Mouse (Mus musculus) adrenal gland, adult (tissue): ENCODE measurements around the gene Ccdc163.

Experiments
- DNase-seq, 2 experiments: peaks; one replicate each; pipeline ENCODE4 v3.0.0; 2022 to 2023; ENCODE audit warnings: low spot score in 1 of 2; ENCODE audit not compliant: inconsistent age in 2 of 2

Gene Ccdc163

GRCm38 (mm10) chr4:116769060-116769459 is 60.8 kb downstream of the Ccdc163 start:
- no peak for DNase-seq

- DNase-seq: no peak
These were observed 68.1 kb downstream of the Ccdc163 start for GRCm38 (mm10) chr4:116776391-116776790.

DNA sequence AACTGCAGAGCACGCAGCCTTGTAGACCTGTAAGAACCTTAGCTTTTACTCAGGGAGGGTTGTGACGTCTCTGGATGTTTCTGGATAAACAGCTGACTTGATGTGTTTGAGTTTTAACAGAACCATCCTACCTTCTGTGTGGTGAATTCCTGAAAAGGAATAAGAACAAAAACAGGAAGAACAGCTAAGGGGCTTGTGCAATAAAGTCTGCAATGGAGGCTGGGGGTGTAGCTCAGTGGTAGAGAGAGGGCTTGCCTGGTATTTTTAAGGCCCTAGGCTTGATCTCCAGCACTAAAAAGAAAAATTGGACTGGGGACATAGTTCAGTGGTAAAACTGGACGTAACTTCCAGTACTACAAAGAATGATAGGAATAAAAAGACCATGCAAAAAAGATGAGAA is 68.8 kb downstream of the Ccdc163 start:
- no peak for DNase-seq

- DNase-seq: no peak
These were observed 72.2 kb downstream of the Ccdc163 start for GRCm38 (mm10) chr4:116780541-116780940.

DNA sequence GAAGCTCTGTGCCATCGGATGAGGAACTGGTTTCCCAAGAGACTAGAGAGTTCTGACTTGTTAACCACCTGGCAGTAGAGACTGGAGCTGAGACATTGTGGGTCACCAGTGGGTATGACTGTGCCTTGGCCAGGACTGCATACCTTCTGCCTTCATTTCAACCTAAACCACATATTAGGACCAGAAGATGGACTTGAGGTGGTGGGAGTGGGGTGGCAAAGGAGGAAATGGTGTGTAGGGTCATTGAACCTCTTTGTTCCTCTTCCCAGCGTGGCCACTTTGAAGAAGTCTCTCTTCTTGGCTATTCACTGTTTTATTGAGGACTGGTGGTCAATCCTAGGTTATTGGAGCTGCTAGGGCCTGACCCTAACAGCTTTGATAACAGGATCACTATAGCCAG is 73.1 kb downstream of the Ccdc163 start:
- no peak for DNase-seq

DNA sequence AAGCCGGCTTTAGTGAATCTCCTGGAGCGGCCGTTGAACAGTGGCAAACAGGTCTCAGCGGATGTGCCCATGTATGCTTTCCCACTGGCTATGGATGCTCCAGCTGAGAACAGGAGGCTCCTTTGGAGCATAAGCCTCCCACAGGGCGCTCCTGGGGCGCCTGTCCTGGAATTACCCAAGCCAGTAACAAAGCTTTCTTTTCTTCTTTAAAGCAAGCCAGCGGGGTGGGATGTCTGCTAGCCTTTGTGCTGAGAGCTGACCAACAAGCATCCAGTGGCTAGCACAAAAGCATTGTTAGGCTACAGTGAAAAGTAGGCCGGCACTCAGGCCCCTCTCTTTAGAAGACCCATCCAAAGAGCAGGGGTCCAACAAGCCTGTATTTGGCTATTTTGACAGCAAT is 73.9 kb downstream of the Ccdc163 start:
- no peak for DNase-seq

DNA sequence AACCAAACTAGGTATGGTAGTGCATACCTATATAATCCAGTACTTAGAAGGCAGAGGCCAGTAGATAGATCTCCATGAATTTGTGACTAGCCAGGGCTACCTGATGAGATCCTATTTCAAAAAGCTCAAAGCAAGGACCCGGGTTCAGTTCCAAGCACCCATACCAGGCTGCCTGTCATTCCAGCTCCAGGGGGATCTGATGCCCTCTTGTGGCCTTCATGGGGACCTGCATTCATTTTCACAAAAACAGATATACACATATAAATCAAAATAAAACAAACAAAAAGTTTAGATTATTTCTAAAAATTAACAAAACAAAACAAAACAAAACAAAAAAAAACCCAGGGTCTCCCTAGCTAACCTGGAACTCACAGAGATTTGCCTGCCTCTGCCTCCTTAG is 78.3 kb downstream of the Ccdc163 start:
- DNase-seq: no peak

- DNase-seq: peak in 1 of 2 experiments; percentile 56
These were observed 79.9 kb downstream of the Ccdc163 start for GRCm38 (mm10) chr4:116787985-116788760.

DNA sequence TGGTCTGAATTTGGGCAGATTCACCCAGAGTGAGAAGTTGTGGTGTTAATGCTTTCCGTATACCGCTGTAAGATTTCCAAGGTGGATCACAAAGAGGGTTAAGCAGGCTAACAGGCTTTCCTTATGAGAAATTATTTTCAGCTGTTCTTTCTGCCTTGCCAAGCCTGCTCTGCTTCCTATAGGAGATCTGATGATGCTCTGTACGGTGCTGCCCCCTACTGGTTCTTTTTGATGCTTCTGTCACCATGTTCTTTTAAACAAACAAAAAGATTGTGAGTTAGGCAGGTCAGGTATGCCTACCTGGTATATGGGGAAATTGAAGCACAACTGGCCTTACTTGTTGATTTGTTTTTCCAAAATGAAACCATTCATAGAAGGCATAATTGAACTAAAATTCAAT is 80.6 kb downstream of the Ccdc163 start:
- peak; percentile 75 to 95 for DNase-seq

GRCm38 (mm10) chr4:116792453-116792852 is 84.1 kb downstream of the Ccdc163 start:
- DNase-seq: no peak

DNA sequence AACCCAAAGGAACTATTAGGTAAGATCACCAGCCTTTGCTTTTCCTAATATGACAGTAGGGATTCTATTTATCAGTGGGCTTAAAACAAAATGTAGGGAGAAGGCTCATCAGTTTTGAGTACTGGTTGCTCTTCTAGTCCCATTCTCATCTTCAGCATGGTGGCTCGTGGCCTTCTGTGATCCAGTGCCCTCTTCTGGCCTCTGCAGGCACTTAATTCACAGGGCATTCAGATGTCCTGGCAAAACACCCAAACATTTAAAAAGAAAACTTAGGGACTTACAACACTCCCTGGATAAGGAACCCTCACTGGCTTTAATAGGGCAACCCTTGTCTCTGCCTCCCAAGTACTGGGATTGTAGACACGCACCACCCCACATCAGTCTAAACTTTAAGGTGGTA is 86.0 kb downstream of the Ccdc163 start:
- DNase-seq: no peak

DNA sequence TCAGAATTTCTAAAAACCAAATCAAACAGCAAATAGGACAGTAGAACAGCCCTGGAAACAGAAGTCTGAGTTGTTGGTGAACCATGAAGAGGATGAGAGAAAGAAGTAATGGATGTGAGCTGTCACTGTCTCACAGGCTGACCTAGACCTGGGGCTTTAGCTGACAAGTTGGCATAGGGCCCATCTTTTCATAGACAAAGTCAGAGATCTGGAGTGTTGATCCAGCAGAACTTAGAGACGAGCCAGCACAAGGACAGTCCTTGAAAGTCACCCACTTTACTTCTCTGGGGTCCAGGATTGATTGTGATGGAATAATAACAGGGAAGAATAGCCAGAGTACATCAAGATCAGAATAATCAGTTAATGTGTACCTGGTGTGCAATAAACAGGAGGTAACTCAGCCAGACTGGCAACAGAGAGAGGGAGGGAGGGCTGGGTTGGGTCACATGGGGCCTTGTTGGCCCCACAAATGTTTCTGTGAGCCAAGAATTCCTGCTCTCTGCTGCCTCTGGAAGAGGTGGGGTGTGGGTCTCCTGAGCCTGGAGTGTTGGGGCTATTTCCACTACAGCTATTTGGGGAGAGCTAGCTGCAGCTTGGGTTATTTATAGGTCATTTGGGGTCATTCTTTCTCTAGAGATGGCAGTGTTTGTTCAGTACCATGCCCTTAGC is 88.3 kb downstream of the Ccdc163 start:
- DNase-seq: peak in 1 of 2 experiments; percentile 83

- DNase-seq: no peak
These were observed 91.6 kb downstream of the Ccdc163 start for GRCm38 (mm10) chr4:116799901-116800300.
